Mouse (Mus musculus) embryonic facial prominence, embryonic 12.5 days (tissue): Measurements from ENCODE around the gene Tfpt. TPM values are rescaled to one million over a fixed set of nuclear protein-coding genes. Genes with fewer than 3 reads are reported as not detected.
"Not testable (repeated sequence)": the region's sequence is repeated elsewhere in the genome, so short reads cannot be mapped to it uniquely, and the experiment has no call there.

ENCODE experiments used
- ATAC-seq: fragments of 200-750 bp; cut with Nextera tagmentation; 2 replicates; pipeline ENCODE4 v1.8.0; 2017; ENCODE audit not compliant: insufficient number of reproducible peaks, insufficient read depth, low FRiP score, low TSS enrichment
- H3K27ac ChIP-seq: fragments of 300-500 bp; sonication (generic); 2 replicates; pipeline ENCODE4 v1.5.1; 2016; ENCODE audit warnings: mild to moderate bottlenecking
- H3K27me3 ChIP-seq: fragments of 300-500 bp; sonication (generic); 2 replicates; pipeline ENCODE4 v1.6.1; 2016; ENCODE audit warnings: mild to moderate bottlenecking, moderate library complexity
- H3K36me3 ChIP-seq: fragments of 300-500 bp; sonication (generic); 2 replicates; pipeline ENCODE4 v1.6.1; 2016; ENCODE audit warnings: mild to moderate bottlenecking
- H3K4me1 ChIP-seq: fragments of 300-500 bp; sonication (generic); 2 replicates; pipeline ENCODE4 v1.6.1; 2016
- H3K4me2 ChIP-seq: fragments of 300-500 bp; sonication (generic); replicated peaks from 2 replicates; pipeline ENCODE4 v1.6.1; 2016; ENCODE audit warnings: mild to moderate bottlenecking, moderate library complexity
- H3K4me3 ChIP-seq: fragments of 300-500 bp; sonication (generic); 2 replicates; pipeline ENCODE4 v1.5.1; 2016; ENCODE audit warnings: mild to moderate bottlenecking
- H3K9ac ChIP-seq: fragments of 300-500 bp; sonication (generic); 2 replicates; pipeline ENCODE4 v1.6.1; 2016; ENCODE audit warnings: mild to moderate bottlenecking, moderate library complexity
- H3K9me3 ChIP-seq: fragments of 300-500 bp; sonication (generic); 2 replicates; pipeline ENCODE4 v1.6.1; 2016; ENCODE audit warnings: mild to moderate bottlenecking, moderate library complexity
- WGBS: fragments of 180-500 bp; shearing (Covaris S2); methylation state at CpG from one replicate; pipeline ENCODE4 v1.1.7; 2016; 5-methylcytosine and 5-hydroxymethylcytosine counted together
- polyA plus RNA-seq: library from polyadenylated mRNA; unstranded; fragments of >200 nt; fragmentation: Nextera tagmentation; extraction: Ambion mirVana; gene quantifications from 2 replicates; pipeline ENCODE4 v1.2.1, GENCODE M21; 2016

The Tfpt gene
- polyA plus RNA-seq, 1 experiment from 2014 or later = 38.0 TPM

GRCm38 (mm10) chr7:3616057-3616388 is 13.7 kb downstream of the Tfpt start, which contains the start of gene Oscar:
TSS of gene Oscar (minus strand) at chr7:3616157.
- Histone ChIP-seq H3K9me3 (no peaks in the 10 kb centered on the region), H3K36me3 (peaks cover 24% of the 10 kb centered on the region), H3K27me3 (no peaks in the 10 kb centered on the region), H3K4me3 (peak within 1 kb of the TSS; percentile 81; the same call in 1 of the 2 replicates), H3K9ac (no peak within 1 kb of the TSS), H3K27ac (no peak within 1 kb of the TSS), H3K4me1 (peaks cover 7% of the 10 kb centered on the region; the same call in 1 of the 2 replicates), H3K4me2 (peak within 1 kb of the TSS; percentile 79; the same call in 1 of the 2 replicates)
- no peak for ATAC-seq
- WGBS = 77% methylated on average over 4 of the region's 4 CpGs

GRCm38 (mm10) chr7:3614021-3614420 is 15.7 kb downstream of the Tfpt start:
- WGBS = 88% methylated on average over 3 of the region's 3 CpGs
- H3K9me3 ChIP-seq = no peaks in the 10 kb centered on the region
- H3K4me1 ChIP-seq = peaks cover 7% of the 10 kb centered on the region; the same call in 1 of the 2 replicates
- no peak overlapping the region for H3K4me3 ChIP-seq
- peaks cover 4% of the 10 kb centered on the region; the same call in 1 of the 2 replicates for H3K36me3 ChIP-seq
- H3K27me3 ChIP-seq = no peaks in the 10 kb centered on the region
- ATAC-seq = no peak
- H3K4me2 ChIP-seq = no peak overlapping the region
- H3K27ac ChIP-seq = no peak overlapping the region
- no peak overlapping the region for H3K9ac ChIP-seq

GRCm38 (mm10) chr7:3611006-3611405 is 18.7 kb downstream of the Tfpt start:
- Histone ChIP-seq H3K36me3 (no peaks in the 10 kb centered on the region), H3K9me3 (no peaks in the 10 kb centered on the region), H3K27me3 (no peaks in the 10 kb centered on the region), H3K4me1 (no peaks in the 10 kb centered on the region), H3K27ac (no peak overlapping the region), H3K4me2 (no peak overlapping the region), H3K9ac (no peak overlapping the region), H3K4me3 (no peak overlapping the region)
- no peak for ATAC-seq
- WGBS = 91% methylated on average over 13 of the region's 13 CpGs

GRCm38 (mm10) chr7:3610437-3610836 is 19.3 kb downstream of the Tfpt start:
- no peaks in the 10 kb centered on the region for H3K27me3 ChIP-seq
- H3K9ac ChIP-seq = no peak overlapping the region
- 86% methylated on average over 3 of the region's 3 CpGs for WGBS
- H3K36me3 ChIP-seq = no peaks in the 10 kb centered on the region
- no peaks in the 10 kb centered on the region for H3K9me3 ChIP-seq
- no peaks in the 10 kb centered on the region for H3K4me1 ChIP-seq
- ATAC-seq = no peak
- H3K27ac ChIP-seq = no peak overlapping the region
- H3K4me2 ChIP-seq = no peak overlapping the region
- no peak overlapping the region for H3K4me3 ChIP-seq

- Histone ChIP-seq H3K9me3 (no peaks in the 10 kb centered on the region), H3K36me3 (no peaks in the 10 kb centered on the region), H3K27me3 (no peaks in the 10 kb centered on the region), H3K27ac (no peak overlapping the region), H3K4me1 (no peaks in the 10 kb centered on the region), H3K4me3 (no peak overlapping the region), H3K9ac (no peak overlapping the region), H3K4me2 (no peak overlapping the region)
- ATAC-seq = no peak
- 70% methylated on average over 3 of the region's 3 CpGs for whole genome bisulfite sequencing
Observed at GRCm38 (mm10) chr7:3609082-3609481, 20.6 kb downstream of the Tfpt start.

- no peaks in the 10 kb centered on the region for H3K36me3 ChIP-seq
- H3K27ac ChIP-seq = no peak overlapping the region
- WGBS = 93% methylated on average over 3 of the region's 3 CpGs
- no peak overlapping the region for H3K9ac ChIP-seq
- no peak overlapping the region for H3K4me2 ChIP-seq
- no peak for ATAC-seq
- no peaks in the 10 kb centered on the region for H3K9me3 ChIP-seq
- no peaks in the 10 kb centered on the region for H3K27me3 ChIP-seq
- no peak overlapping the region for H3K4me3 ChIP-seq
- H3K4me1 ChIP-seq = no peaks in the 10 kb centered on the region
Observed at GRCm38 (mm10) chr7:3608668-3609067, 21.1 kb downstream of the Tfpt start.

- H3K9me3 ChIP-seq = no peaks in the 10 kb centered on the region
- H3K27ac ChIP-seq = no peak overlapping the region
- H3K4me3 ChIP-seq = no peak overlapping the region
- WGBS = 80% methylated on average over 6 of the region's 6 CpGs
- H3K36me3 ChIP-seq = no peaks in the 10 kb centered on the region
- no peak overlapping the region for H3K4me2 ChIP-seq
- no peaks in the 10 kb centered on the region for H3K27me3 ChIP-seq
- ATAC-seq = no peak
- no peak overlapping the region for H3K9ac ChIP-seq
- no peaks in the 10 kb centered on the region for H3K4me1 ChIP-seq
Observed at GRCm38 (mm10) chr7:3607391-3607790, 22.3 kb downstream of the Tfpt start.

GRCm38 (mm10) chr7:3606798-3607197 is 22.9 kb downstream of the Tfpt start:
- no peak for ATAC-seq
- WGBS = 33% methylated on average over 2 of the region's 2 CpGs
- H3K9ac ChIP-seq = no peak overlapping the region

GRCm38 (mm10) chr7:3601119-3601518 is 28.6 kb downstream of the Tfpt start:
- WGBS = 15% methylated on average over 4 of the region's 4 CpGs
- H3K36me3 ChIP-seq = no peaks in the 10 kb centered on the region
- H3K27ac ChIP-seq = no peak overlapping the region
- no peak for ATAC-seq
- no peaks in the 10 kb centered on the region for H3K9me3 ChIP-seq
- H3K4me3 ChIP-seq = no peak overlapping the region
- no peak overlapping the region for H3K4me2 ChIP-seq
- H3K9ac ChIP-seq = no peak overlapping the region
- H3K4me1 ChIP-seq = no peaks in the 10 kb centered on the region
- H3K27me3 ChIP-seq = no peaks in the 10 kb centered on the region

More at GRCm38 (mm10) chr7:3606798-3607197, 22.9 kb downstream of the Tfpt start:
- H3K4me2 ChIP-seq = no peak overlapping the region
- no peaks in the 10 kb centered on the region for H3K4me1 ChIP-seq
- H3K9me3 ChIP-seq = no peaks in the 10 kb centered on the region
- no peak overlapping the region for H3K4me3 ChIP-seq
- H3K27ac ChIP-seq = no peak overlapping the region
- no peaks in the 10 kb centered on the region for H3K36me3 ChIP-seq
- no peaks in the 10 kb centered on the region for H3K27me3 ChIP-seq

GRCm38 (mm10) chr7:3597755-3598154 is 32.0 kb downstream of the Tfpt start:
- not testable (repeated sequence) for H3K4me1 ChIP-seq, H3K4me3 ChIP-seq, ATAC-seq, H3K9me3 ChIP-seq, H3K9ac ChIP-seq, H3K4me2 ChIP-seq, H3K36me3 ChIP-seq, H3K27me3 ChIP-seq, H3K27ac ChIP-seq
- 70% methylated on average over 1 of the region's 1 CpGs for WGBS

- Histone ChIP-seq H3K27ac (no peak overlapping the region), H3K4me2 (no peak overlapping the region), H3K36me3 (no peaks in the 10 kb centered on the region), H3K4me1 (no peaks in the 10 kb centered on the region), H3K9me3 (no peaks in the 10 kb centered on the region), H3K4me3 (no peak overlapping the region), H3K9ac (no peak overlapping the region), H3K27me3 (no peaks in the 10 kb centered on the region)
- WGBS = 12% methylated on average over 9 of the region's 9 CpGs
- no peak for ATAC-seq
Observed at GRCm38 (mm10) chr7:3595146-3595545, 34.6 kb downstream of the Tfpt start.

- Histone ChIP-seq H3K36me3 (no peaks in the 10 kb centered on the region), H3K27me3 (no peaks in the 10 kb centered on the region), H3K4me3 (no peak overlapping the region), H3K4me2 (no peak overlapping the region), H3K9ac (no peak overlapping the region), H3K4me1 (no peaks in the 10 kb centered on the region), H3K9me3 (no peaks in the 10 kb centered on the region), H3K27ac (no peak overlapping the region)
- ATAC-seq = no peak
- 18% methylated on average over 5 of the region's 5 CpGs for WGBS
Observed at GRCm38 (mm10) chr7:3594686-3595085, 35.0 kb downstream of the Tfpt start.

GRCm38 (mm10) chr7:3593855-3594254 is 35.9 kb downstream of the Tfpt start:
- H3K4me2 ChIP-seq = no peak overlapping the region
- H3K4me1 ChIP-seq = no peaks in the 10 kb centered on the region
- H3K36me3 ChIP-seq = no peaks in the 10 kb centered on the region
- H3K27ac ChIP-seq = no peak overlapping the region
- no peaks in the 10 kb centered on the region for H3K9me3 ChIP-seq
- no peak for ATAC-seq
- H3K27me3 ChIP-seq = no peaks in the 10 kb centered on the region
- no peak overlapping the region for H3K9ac ChIP-seq
- H3K4me3 ChIP-seq = no peak overlapping the region
